Mouse (Mus musculus) cerebellum, adult 8-10 months (tissue): ENCODE data around the gene Dhx29.
"Not testable (repeated sequence)": the region's sequence is repeated elsewhere in the genome, so short reads cannot be mapped to it uniquely, and the experiment has no call there.

ENCODE experiments used
- DNase-seq: peaks from one replicate; pipeline ENCODE4 v3.0.0; 2022

The Dhx29 gene

DNA sequence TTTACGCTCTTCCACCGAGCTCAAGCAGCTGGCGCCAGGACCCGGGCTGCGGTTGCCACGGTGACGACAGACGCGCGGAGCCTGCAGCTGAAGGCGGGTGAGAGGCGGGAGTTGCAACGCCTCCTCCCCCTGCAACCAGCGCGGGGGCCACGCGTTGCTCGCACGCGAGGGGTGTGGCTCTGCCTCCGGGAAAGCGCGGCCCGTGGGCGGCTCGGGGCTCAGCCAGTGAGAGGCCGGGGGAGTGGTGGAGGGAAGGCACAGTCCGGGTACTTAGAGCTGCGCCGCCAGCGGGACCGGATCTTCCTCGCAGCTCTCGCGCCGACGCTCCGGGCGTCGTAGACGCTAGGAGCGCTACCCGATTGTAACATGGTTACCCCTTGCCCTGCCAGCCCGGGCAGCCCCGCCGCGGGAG is 60.3 kb downstream of the Dhx29 start, which contains the start of gene Ccno:
TSS of gene Ccno (plus strand) at position 271 of the 412 bp plus-strand sequence.
- peak; percentile 59 for DNase-seq

DNA sequence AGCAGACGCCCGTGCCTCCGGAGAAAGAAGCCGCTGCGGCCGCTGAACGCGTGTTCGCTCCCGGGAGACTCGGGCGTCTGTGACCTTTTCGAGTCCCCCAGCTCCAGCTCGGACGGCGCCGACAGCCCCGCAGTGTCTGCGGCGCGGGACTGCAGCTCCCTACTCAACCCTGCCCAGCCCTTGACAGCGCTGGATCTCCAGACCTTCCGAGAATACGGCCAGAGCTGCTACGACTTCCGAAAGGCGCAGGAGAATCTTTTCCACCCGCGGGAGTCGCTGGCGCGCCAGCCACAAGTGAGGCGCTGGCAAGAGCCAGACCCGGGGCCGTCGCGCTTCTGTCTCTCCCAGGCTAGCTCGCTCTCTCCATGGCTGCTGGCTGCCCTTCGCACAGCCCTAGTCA is 60.7 kb downstream of the Dhx29 start:
- DNase-seq, result no peak

DNA sequence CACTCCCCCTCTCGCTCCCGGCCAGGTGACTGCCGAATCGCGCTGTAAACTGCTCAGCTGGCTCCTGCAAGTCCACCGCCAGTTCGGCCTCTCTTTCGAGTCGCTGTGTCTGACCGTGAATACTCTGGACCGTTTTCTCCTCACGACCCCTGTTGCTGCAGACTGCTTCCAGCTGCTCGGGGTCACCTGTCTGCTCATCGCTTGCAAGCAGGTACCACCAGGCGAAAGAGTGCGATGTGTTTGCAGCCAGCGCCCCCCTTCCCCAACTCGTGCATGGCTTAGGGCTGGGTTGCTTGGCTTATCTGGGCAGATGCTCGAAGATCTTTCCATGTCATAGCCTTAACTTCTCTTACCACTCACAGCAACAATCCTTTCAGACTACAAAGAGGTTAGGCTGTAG is 61.6 kb downstream of the Dhx29 start:
- no peak for DNase-seq

DNA sequence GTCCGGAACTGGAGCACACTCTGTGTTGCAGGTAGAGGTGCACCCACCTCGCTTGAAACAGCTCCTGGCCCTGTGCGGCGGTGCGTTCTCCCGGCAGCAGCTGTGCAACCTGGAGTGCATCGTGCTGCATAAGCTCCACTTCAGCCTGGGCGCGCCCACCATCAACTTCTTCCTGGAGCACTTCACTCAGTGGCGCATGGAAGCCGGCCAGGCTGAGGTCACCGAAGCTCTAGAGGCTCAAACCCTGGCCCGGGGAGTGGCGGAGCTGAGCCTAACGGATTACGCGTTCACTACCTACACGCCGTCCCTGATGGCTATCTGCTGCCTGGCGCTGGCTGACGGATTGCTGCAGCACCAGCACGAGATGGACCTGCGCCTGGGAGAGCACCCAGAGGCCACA is 62.3 kb downstream of the Dhx29 start:
- no peak for DNase-seq

DNA sequence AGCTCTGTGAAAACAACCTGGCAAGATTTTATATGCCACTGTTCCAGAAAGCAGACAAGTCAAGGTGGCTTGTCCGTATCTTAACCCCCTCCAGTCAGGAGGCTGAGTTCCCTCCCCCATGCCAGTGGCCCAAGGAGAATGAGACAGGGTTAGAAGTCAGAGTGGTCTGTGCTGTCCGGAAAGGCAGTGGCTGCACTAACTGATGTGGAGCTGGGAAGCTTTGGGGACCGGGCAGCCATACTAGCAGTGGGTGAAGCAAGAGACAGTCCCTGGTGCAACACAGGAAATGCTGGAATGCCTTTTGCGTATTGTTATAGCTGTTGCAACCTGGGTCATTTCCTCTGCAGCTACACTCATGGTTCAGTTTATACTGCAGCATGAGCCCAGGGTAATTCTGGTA is 63.1 kb downstream of the Dhx29 start:
- no peak for DNase-seq

DNA sequence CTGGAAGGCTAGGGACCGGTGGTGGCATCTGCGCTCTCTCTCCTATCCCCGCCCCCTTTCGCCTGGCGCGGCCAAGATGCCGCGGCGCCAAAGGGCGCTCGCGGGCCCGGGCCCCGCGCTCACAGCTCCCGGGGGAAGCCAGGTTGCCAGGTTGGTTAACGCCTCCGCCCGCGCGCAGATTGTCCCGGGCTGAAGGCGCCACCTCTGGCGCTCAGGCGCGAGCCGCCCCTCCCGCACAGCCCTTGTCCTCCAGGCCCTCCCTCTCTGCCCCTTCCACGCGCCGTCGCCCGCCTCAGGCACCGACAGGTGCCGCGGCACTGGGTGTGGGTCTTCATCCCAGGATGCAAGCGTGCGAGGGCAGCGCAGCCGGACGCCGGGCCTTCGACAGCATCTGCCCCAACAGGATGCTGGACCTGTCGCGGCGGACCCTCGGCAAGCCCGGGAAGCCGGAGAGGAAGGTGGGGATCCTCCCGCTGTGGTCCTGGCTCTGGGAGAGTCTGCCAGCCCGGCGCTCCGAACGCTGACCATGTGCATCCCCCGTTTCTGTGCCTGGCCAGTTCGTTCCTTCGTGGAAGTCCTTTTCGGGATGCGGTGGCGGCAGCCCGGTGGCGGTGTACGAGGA is 66.4 kb downstream of the Dhx29 start, which contains the start of gene Mcidas:
TSS of gene Mcidas (plus strand) at position 315 of the 622 bp plus-strand sequence.
- DNase-seq, result no peak

DNA sequence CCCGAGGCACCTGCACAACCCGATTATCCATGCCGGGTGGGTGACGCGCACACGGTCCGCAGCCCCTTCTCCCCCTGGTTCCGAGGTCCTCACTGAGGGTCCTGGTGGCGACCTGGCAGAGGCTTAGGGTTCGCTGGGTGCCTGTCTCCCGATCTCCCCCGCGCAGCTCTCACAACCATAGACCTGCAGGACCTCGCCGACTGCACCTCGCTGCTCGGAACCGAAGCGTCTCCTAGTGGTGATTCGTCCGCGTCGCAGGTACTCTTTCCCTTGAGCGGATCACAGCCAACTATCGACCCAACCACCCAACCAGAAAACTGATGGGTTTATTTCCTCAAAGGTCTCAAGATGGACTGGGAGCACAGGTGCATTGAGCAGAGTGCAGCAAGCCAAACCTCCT is 66.9 kb downstream of the Dhx29 start:
- DNase-seq, result peak; percentile 43

GRCm38 (mm10) chr13:112996407-112996806 is 69.2 kb downstream of the Dhx29 start:
- DNase-seq, result no peak

DNA sequence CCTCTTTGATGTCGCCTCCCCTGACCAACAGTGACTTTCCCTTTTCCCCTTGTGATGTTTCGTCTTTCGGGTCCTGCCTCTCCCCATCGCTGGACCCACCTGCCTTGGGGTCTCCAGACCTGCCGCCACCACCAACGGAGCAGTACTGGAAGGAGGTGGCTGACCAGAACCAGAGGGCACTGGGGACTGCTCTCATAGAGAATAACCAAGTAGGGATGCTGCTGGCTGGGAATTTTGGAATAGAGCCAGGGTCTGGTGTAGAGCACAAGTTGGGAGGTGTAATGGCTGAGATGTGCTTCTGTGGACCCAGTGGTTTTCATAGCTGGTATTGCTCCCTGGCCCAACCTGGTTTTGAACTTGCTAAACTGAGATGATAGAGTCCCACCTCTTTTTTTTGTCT is 70.1 kb downstream of the Dhx29 start:
- no peak for DNase-seq

GRCm38 (mm10) chr13:112998427-112999201 is 71.4 kb downstream of the Dhx29 start:
- no peak for DNase-seq

DNA sequence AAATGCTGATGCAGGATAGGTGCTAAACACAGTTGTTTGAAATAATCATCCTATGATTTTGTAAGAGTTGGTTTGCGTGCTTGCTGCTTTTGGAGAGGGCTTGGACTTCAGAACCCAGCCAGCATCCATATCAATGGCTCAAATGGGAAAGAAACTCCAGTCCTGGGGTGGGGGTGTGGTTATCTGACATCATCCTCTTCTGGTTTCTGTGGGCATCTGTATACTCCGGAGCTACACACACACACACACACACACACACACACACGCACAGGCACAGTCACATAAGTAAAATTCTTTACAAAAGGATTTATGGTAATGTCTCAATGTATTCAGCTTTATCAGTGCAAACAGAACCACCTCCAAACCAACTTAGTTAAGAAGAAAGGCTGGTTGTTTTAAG is 72.8 kb downstream of the Dhx29 start:
- DNase-seq, result no peak

- no peak for DNase-seq
These were observed 73.5 kb downstream of the Dhx29 start for GRCm38 (mm10) chr13:113000576-113001318.

- DNase-seq, result no peak
These were observed 85.4 kb downstream of the Dhx29 start for GRCm38 (mm10) chr13:113012683-113013082.

DNA sequence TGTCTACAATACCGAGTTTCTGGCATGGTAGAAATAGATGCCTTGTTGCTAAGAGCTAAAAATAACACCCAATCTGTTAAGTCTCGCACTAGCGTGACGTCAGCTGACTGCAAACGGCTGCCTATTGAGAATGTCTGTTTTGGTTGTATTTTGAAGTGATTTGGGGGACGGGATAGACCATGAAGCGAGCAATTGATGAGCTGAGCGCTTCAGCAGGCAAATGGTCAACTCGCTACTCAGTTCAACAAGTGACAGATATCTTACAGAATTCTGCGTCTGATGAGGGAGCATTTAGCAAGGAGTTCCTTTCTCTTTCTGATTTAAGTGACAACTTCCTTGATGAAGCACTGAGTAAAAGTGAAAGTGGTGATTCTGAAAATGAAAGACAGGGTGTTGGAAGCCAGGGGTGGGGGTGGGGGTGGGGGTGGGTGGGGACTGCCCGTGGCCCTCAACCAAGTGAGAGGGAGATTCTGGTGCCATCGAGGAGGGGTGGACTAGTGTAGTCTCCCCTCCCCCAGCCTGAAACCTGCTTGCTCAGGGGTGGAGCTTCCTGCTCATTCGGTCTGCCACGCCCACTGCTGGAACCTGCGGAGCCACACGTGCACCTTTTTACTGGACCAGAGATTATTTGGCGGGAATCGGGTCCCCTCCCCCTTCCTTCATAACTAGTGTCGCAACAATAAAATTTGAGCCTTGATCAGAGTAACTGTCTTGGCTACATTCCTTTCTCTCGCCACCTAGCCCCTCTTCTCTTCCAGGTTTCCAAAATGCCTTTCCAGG is 86.1 kb downstream of the Dhx29 start:
- DNase-seq, result not testable (repeated sequence)
